Mouse (Mus musculus): Measurements from ENCODE around the gene Gm8281. TPM values are rescaled to one million over a fixed set of nuclear protein-coding genes. Genes with fewer than 3 reads are reported as not detected.
A peak's percentile ranks its signal among the peaks of the same experiment; 100 is the strongest.
"Not testable (repeated sequence)": the region's sequence is repeated elsewhere in the genome, so short reads cannot be mapped to it uniquely, and the experiment has no call there.

Gm8281 gene
- polyA plus RNA-seq (2015; fragmentation: Nextera tagmentation; extraction: Ambion mirVana): 8.3 and 8.5 TPM in 2 replicates

DNA sequence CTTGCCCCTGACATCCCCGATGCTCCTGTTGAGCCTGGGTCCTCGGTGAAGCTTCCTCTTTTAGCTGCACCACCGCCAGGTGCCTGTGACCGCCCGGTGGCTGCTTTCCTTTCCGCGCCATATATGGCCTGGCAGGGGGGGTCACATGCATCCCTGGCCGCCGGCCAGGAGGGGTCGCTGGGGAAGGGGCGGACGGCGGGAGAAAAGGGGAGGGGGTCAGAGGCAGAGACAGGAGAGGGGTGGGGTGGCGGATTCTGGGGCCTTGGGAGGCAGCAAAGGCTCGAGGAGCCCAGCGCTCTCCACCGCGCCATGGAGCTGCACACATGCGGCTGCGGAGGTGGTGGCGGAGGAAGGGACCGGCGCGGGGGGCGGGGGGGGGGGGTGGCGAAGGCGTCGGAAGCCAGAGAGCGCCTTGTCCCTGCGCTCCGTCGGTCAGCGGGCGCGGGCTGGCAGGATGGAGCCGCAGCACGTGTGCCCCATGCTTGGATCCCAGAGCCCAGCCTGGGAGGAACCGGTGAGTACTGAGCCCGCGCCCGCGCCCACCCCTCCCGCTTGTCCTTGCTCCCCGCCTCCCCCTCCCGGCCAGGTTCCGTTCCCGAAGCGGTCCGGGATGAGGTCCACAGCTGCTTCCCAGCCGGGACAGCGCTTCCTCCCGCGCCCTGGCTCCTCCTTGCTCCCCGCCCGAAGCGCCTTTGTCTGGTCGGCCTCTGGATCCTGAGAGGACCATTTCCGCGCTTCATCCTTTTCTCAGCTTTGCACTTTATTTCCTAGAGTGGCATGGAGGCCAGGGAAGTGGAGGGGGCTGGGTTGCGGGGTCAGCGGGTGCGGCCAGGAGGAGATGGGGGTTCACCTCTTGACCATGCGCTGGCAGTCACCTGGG lies at the start of gene Gm8281:
Gm8281 (plus strand) TSS at position 430 of the 880 bp plus-strand sequence.
- peak within 1 kb of the TSS; percentile 48 for H3K4me3 ChIP-seq
- peak within 1 kb of the TSS; percentile 70 for H3K9ac ChIP-seq
- not testable (repeated sequence) for H3K36me3 ChIP-seq; ATAC-seq (ENCODE audit: low FRiP score); H3K27me3 ChIP-seq; H3K9me3 ChIP-seq; H3K4me1 ChIP-seq (replicated peaks)
- H3K4me2 ChIP-seq: peak within 1 kb of the TSS; percentile 53
- 2% methylated on average over 18 of the region's 63 CpGs for WGBS
- H3K27ac ChIP-seq: peak within 1 kb of the TSS; percentile 44; the same call in 1 of the 2 replicates

DNA sequence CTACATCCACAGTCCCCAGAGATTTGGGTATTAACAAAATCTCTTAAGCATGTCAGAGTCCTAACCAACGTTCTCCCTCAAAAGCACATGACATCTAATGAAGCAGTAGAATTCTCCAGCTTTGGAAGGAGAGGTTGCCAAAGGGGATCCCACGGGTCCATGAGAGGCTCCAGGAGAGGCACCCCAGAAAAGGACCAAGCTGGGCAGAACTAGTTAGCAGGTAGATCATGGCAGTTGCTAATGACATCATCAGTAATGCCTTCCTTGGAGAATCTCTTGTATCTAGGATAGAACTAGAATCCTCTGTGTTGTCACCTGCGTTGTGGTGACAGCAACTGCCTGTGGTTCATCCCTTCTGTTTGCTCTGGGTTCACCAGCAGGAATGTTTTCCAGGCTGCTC lies 20.5 kb upstream of the Gm8281 start, which contains the start of gene 4930555G01Rik:
4930555G01Rik (plus strand) TSS at position 301 of the 400 bp plus-strand sequence.
- H3K27ac ChIP-seq; H3K4me2 ChIP-seq; H3K4me1 ChIP-seq (replicated peaks); H3K9ac ChIP-seq; H3K4me3 ChIP-seq; H3K36me3 ChIP-seq; ATAC-seq (ENCODE audit: low FRiP score); H3K27me3 ChIP-seq; H3K9me3 ChIP-seq: not testable (repeated sequence)
- no CpG with 5 or more reads among the region's 3 CpGs for WGBS

- H3K9ac ChIP-seq; H3K4me3 ChIP-seq; H3K36me3 ChIP-seq; H3K9me3 ChIP-seq; H3K27ac ChIP-seq; H3K4me1 ChIP-seq (replicated peaks); ATAC-seq (ENCODE audit: low FRiP score); H3K27me3 ChIP-seq; H3K4me2 ChIP-seq: not testable (repeated sequence)
- WGBS: 86% methylated on average over 2 of the region's 2 CpGs
Measured at GRCm38 (mm10) chr14:5131219-5131618, 60.4 kb downstream of the Gm8281 start, which contains the start of gene Gm8279. Gene Gm8279 (plus strand): TSS chr14:5131519.

Other genes with a start within 250 kb of the Gm8281 start
- not detected in 2 replicates for gene Gm3269, start 232.9 kb upstream of the Gm8281 start, polyA plus RNA-seq (2015; fragmentation: Nextera tagmentation; extraction: Ambion mirVana)
- gene Gm3264, start 215.5 kb upstream of the Gm8281 start, polyA plus RNA-seq (2015; fragmentation: Nextera tagmentation; extraction: Ambion mirVana): 2.7 and 3.4 TPM in 2 replicates
- gene Gm3278, start 178.6 kb upstream of the Gm8281 start, polyA plus RNA-seq (2015; fragmentation: Nextera tagmentation; extraction: Ambion mirVana): not detected in 2 replicates
- gene Gm8297, start 87.1 kb upstream of the Gm8281 start, polyA plus RNA-seq (2015; fragmentation: Nextera tagmentation; extraction: Ambion mirVana): not detected in 2 replicates
- not detected in 2 replicates for gene Gm3298, start 55.1 kb upstream of the Gm8281 start, polyA plus RNA-seq (2015; fragmentation: Nextera tagmentation; extraction: Ambion mirVana)
- gene 4930555G01Rik, start 20.4 kb upstream of the Gm8281 start, polyA plus RNA-seq (2015; fragmentation: Nextera tagmentation; extraction: Ambion mirVana): 0.10 TPM in 1 of 2 replicates, not detected in the other
- not detected in 2 replicates for gene Gm8279, start 60.5 kb downstream of the Gm8281 start, polyA plus RNA-seq (2015; fragmentation: Nextera tagmentation; extraction: Ambion mirVana)
- not detected in 2 replicates for gene Gm3317, start 93.5 kb downstream of the Gm8281 start, polyA plus RNA-seq (2015; fragmentation: Nextera tagmentation; extraction: Ambion mirVana)
- not detected in 2 replicates for gene Gm8271, start 114.8 kb downstream of the Gm8281 start, polyA plus RNA-seq (2015; fragmentation: Nextera tagmentation; extraction: Ambion mirVana)
- not detected in 2 replicates for gene Gm3526, start 189.5 kb downstream of the Gm8281 start, polyA plus RNA-seq (2015; fragmentation: Nextera tagmentation; extraction: Ambion mirVana)